Mouse (Mus musculus): ENCODE data around the gene Trip4. TPM values are rescaled to one million over a fixed set of nuclear protein-coding genes. Genes with fewer than 3 reads are reported as not detected.

The Trip4 gene
- total and polyA plus RNA-seq, 3 experiments: 5.9 to 16.5 (median 15.2) TPM

DNA sequence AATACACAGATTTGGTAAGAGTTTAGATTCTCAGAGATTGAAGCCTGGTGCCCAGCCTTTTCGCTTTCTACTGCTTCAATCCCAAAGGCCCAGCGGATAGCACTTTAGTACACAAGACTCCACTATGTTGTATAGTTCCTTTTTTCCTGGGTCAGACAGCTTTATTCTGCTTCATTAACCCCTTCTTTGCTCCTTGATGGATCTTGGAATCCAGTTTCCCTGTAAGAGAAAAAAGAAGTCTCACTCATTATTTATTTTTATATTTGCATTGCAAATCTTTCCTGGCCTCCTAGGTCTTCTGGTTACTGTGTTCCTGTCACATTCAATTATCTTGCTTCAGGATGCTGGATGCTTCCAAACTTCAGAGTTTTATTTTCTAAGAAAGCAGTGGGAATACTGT is 75.4 kb downstream of the Trip4 start:
- WGBS: 98% methylated on average over 2 of the region's 2 CpGs
- intact Hi-C loops (cut with DNase I): no loop called here
- no peaks in the 10 kb centered on the region for H3K79me2 ChIP-seq (replicated peaks; ENCODE audit: control insufficient read depth, insufficient read depth, low read length)
- H3K27me3 ChIP-seq (ENCODE audit: control insufficient read depth, insufficient read depth, low read length): no peaks in the 10 kb centered on the region
- no peak for DNase-seq
- TF ChIP-seq EP300 (IDR thresholded peaks at IDR 0.05; ENCODE audit: insufficient read depth, low read depth, low read length): no peak
- TF ChIP-seq CTCF (IDR thresholded peaks at IDR 0.05): no peak
- TF ChIP-seq POLR2A (IDR thresholded peaks at IDR 0.05; ENCODE audit: insufficient read depth, low read depth, low read length): no peak
- H3K4me3 ChIP-seq: no peak overlapping the region
- peaks cover 4% of the 10 kb centered on the region; the same call in 1 of the 2 replicates for H3K36me3 ChIP-seq (ENCODE audit: control insufficient read depth, insufficient read depth, low read length)
- H3K27ac ChIP-seq: no peak overlapping the region
- H3K9ac ChIP-seq (ENCODE audit: low read depth, low read length): no peak overlapping the region
- peaks cover 4% of the 10 kb centered on the region; the same call in 1 of the 2 replicates for H3K4me1 ChIP-seq (ENCODE audit: control insufficient read depth, insufficient read depth, low read length)

DNA sequence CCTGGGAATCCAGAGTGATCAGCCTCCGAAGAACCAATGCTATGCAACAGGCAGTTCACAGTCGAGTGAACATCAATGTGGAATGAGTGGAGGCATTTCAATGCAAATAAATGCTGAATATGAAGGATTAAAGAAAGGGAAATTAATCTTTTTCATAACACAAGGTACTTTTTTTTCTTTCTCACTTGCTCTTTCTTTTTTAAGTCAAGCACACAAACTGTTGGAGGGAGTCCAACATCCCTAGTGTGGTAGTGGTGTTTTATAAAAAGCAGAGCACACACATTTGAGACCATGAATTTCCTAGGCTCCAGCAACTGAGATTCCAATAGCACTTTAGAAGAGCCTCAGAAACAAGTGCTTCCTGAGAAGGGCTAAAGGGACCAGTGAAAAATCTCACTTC is 76.6 kb downstream of the Trip4 start:
- Histone ChIP-seq H3K36me3 (ENCODE audit: control insufficient read depth, insufficient read depth, low read length) (peaks cover 4% of the 10 kb centered on the region; the same call in 1 of the 2 replicates), H3K4me1 (ENCODE audit: control insufficient read depth, insufficient read depth, low read length) (peaks cover 6% of the 10 kb centered on the region), H3K4me3 (no peak overlapping the region), H3K79me2 (replicated peaks; ENCODE audit: control insufficient read depth, insufficient read depth, low read length) (no peaks in the 10 kb centered on the region), H3K27me3 (ENCODE audit: control insufficient read depth, insufficient read depth, low read length) (no peaks in the 10 kb centered on the region), H3K9ac (ENCODE audit: low read depth, low read length) (no peak overlapping the region), H3K27ac (no peak overlapping the region)
- DNase-seq: no peak
- TF ChIP-seq EP300 (IDR thresholded peaks at IDR 0.05; ENCODE audit: insufficient read depth, low read depth, low read length) (no peak), CTCF (IDR thresholded peaks at IDR 0.05) (no peak), POLR2A (IDR thresholded peaks at IDR 0.05; ENCODE audit: insufficient read depth, low read depth, low read length) (no peak)
- intact Hi-C loops (cut with DNase I): no loop called here
- 58% methylated on average over 2 of the region's 2 CpGs for WGBS

DNA sequence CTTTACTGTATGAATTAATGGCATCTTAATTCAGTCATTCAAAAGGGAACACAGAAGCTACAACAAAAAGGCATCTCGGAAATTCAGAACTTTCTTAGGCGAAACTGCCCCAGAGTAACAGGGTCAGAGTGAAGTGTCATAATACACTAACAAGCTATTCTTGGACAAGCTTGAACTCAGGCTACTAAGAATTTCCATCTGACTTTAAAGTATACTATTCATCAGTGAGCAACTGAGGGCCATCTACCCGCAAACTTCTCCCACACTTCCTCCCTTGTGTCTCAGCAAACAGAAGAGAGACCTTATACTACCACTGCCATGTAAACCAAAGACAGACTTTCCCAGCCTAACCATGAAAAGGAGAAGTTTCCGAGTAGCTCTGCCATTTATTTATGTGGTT is 77.4 kb downstream of the Trip4 start:
- H3K27me3 ChIP-seq (ENCODE audit: control insufficient read depth, insufficient read depth, low read length): no peaks in the 10 kb centered on the region
- peaks cover 4% of the 10 kb centered on the region for H3K36me3 ChIP-seq (ENCODE audit: control insufficient read depth, insufficient read depth, low read length)
- intact Hi-C loops (cut with DNase I): no loop called here
- H3K27ac ChIP-seq: no peak overlapping the region
- no peak for DNase-seq
- H3K4me1 ChIP-seq (ENCODE audit: control insufficient read depth, insufficient read depth, low read length): peaks cover 7% of the 10 kb centered on the region
- TF ChIP-seq CTCF (IDR thresholded peaks at IDR 0.05): no peak
- TF ChIP-seq EP300 (IDR thresholded peaks at IDR 0.05; ENCODE audit: insufficient read depth, low read depth, low read length): no peak
- no peak for TF ChIP-seq POLR2A (IDR thresholded peaks at IDR 0.05; ENCODE audit: insufficient read depth, low read depth, low read length)
- no peak overlapping the region for H3K4me3 ChIP-seq
- no peaks in the 10 kb centered on the region for H3K79me2 ChIP-seq (replicated peaks; ENCODE audit: control insufficient read depth, insufficient read depth, low read length)
- no peak overlapping the region for H3K9ac ChIP-seq (ENCODE audit: low read depth, low read length)
- 78% methylated on average over 4 of the region's 4 CpGs for WGBS

DNA sequence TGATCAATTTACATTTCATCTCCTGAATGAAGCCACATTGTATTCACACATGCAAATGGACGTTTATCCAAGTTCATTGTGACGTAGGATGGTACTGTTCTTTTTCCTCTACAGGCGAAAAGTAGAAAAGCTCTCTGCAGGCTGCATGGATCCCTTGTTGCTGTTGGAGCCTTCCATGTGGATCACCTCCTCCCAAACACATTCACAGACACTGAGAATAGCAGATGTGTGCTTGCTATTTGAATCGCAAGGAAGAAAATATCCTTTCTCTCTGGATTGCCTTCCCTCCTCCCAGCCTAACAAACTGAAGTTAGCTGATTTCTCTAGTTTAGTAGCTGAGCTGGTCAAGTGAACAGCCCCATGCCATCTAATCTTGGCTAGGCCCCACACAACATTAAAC is 78.3 kb downstream of the Trip4 start:
- Histone ChIP-seq H3K36me3 (ENCODE audit: control insufficient read depth, insufficient read depth, low read length) (peaks cover 9% of the 10 kb centered on the region), H3K4me1 (ENCODE audit: control insufficient read depth, insufficient read depth, low read length) (peaks cover 11% of the 10 kb centered on the region), H3K27ac (no peak overlapping the region), H3K9ac (ENCODE audit: low read depth, low read length) (no peak overlapping the region), H3K4me3 (no peak overlapping the region), H3K27me3 (ENCODE audit: control insufficient read depth, insufficient read depth, low read length) (no peaks in the 10 kb centered on the region), H3K79me2 (replicated peaks; ENCODE audit: control insufficient read depth, insufficient read depth, low read length) (no peaks in the 10 kb centered on the region)
- WGBS: 82% methylated on average over 4 of the region's 4 CpGs
- DNase-seq: no peak
- TF ChIP-seq CTCF (IDR thresholded peaks at IDR 0.05) (no peak), POLR2A (IDR thresholded peaks at IDR 0.05; ENCODE audit: insufficient read depth, low read depth, low read length) (no peak)
- intact Hi-C loops (cut with DNase I): no loop called here

DNA sequence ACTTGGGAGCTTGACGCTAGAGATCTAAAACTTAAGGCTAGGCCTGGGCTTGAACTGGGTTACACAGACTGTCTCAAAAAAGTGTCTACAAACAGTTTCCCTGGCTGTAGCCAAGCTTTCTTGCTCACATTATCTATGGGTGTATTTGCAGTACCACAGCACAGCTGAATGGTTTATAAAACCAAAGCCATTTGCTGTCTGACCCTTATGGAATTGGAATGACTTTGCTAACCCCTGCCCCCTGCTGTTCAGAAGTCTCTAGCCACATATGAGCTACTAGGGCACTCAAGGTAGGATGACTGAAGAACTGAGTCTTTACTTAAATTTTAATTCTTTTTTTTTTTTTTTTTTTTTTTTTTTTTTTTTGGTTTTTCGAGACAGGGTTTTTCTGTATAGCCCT is 79.2 kb downstream of the Trip4 start:
- Histone ChIP-seq H3K9ac (ENCODE audit: low read depth, low read length) (no peak overlapping the region), H3K79me2 (replicated peaks; ENCODE audit: control insufficient read depth, insufficient read depth, low read length) (no peaks in the 10 kb centered on the region), H3K4me1 (ENCODE audit: control insufficient read depth, insufficient read depth, low read length) (peaks cover 11% of the 10 kb centered on the region), H3K36me3 (ENCODE audit: control insufficient read depth, insufficient read depth, low read length) (peaks cover 11% of the 10 kb centered on the region), H3K4me3 (no peak overlapping the region), H3K27ac (no peak overlapping the region), H3K27me3 (ENCODE audit: control insufficient read depth, insufficient read depth, low read length) (no peaks in the 10 kb centered on the region)
- TF ChIP-seq CTCF (IDR thresholded peaks at IDR 0.05): peak; percentile 71
- TF ChIP-seq POLR2A (IDR thresholded peaks at IDR 0.05; ENCODE audit: insufficient read depth, low read depth, low read length): no peak
- DNase-seq: peak; percentile 51 to 58
- 88% methylated on average over 1 of the region's 2 CpGs for WGBS
- intact Hi-C loops (cut with DNase I): loop anchor here (2.0 kb wide), 2 partner anchors 163 to 223 kb away; no protein-coding TSS in a partner anchor

DNA sequence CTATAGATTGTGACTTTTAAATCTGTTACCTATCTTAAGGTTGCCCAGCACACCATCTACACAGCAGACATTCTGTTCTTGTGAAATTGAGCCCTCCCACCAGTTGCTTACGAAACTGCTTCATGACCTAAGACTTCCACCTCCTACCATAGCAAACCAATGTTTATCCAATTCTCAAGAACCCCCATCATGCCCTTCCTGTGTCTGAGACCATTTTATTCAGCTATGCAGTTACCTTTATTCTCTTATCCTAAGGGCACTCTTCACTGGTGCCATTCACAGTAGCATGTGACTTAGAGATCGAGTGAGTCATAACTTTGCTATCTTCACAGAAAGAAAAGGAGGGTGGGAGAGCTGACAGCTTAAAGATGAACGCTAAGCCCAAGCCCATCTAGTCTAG is 80.1 kb downstream of the Trip4 start:
- no peak overlapping the region for H3K4me3 ChIP-seq
- WGBS: 24% methylated on average over 3 of the region's 3 CpGs
- H3K79me2 ChIP-seq (replicated peaks; ENCODE audit: control insufficient read depth, insufficient read depth, low read length): no peaks in the 10 kb centered on the region
- no peak for DNase-seq
- no peak overlapping the region for H3K9ac ChIP-seq (ENCODE audit: low read depth, low read length)
- H3K36me3 ChIP-seq (ENCODE audit: control insufficient read depth, insufficient read depth, low read length): peaks cover 17% of the 10 kb centered on the region
- intact Hi-C loops (cut with DNase I): loop anchor here (2.0 kb wide), 2 partner anchors 162 to 222 kb away; no protein-coding TSS in a partner anchor
- TF ChIP-seq CTCF (IDR thresholded peaks at IDR 0.05) (no peak), POLR2A (IDR thresholded peaks at IDR 0.05; ENCODE audit: insufficient read depth, low read depth, low read length) (no peak), EP300 (IDR thresholded peaks at IDR 0.05; ENCODE audit: insufficient read depth, low read depth, low read length) (no peak)
- no peaks in the 10 kb centered on the region for H3K27me3 ChIP-seq (ENCODE audit: control insufficient read depth, insufficient read depth, low read length)
- H3K4me1 ChIP-seq (ENCODE audit: control insufficient read depth, insufficient read depth, low read length): peaks cover 17% of the 10 kb centered on the region
- H3K27ac ChIP-seq: no peak overlapping the region

Measured in heart, adult 2 months (tissue).